Mouse (Mus musculus) left cerebral cortex, adult 11 months (tissue): ENCODE data around the gene Cradd.

ENCODE experiments used
- DNase-seq: peaks from one replicate; pipeline ENCODE4 v3.0.0; 2022; ENCODE audit warnings: low spot score

The Cradd gene

GRCm38 (mm10) chr10:95332596-95332995 is 8.7 kb upstream of the Cradd start:
- DNase-seq = no peak

- DNase-seq = no peak
These were observed 6.7 kb upstream of the Cradd start for GRCm38 (mm10) chr10:95330375-95331363.

- no peak for DNase-seq
These were observed 6.0 kb upstream of the Cradd start for GRCm38 (mm10) chr10:95329884-95330283.

GRCm38 (mm10) chr10:95324278-95324631 is 322 bp upstream of the Cradd start:
- no peak for DNase-seq

GRCm38 (mm10) chr10:95322076-95323070 is 1.6 kb downstream of the Cradd start:
- DNase-seq = no peak

GRCm38 (mm10) chr10:95319001-95319400 is 4.9 kb downstream of the Cradd start:
- no peak for DNase-seq

- no peak for DNase-seq
These were observed 5.6 kb downstream of the Cradd start for GRCm38 (mm10) chr10:95318392-95318708.

GRCm38 (mm10) chr10:95317581-95318391 is 6.1 kb downstream of the Cradd start:
- DNase-seq = no peak

- DNase-seq = no peak
These were observed 6.8 kb downstream of the Cradd start for GRCm38 (mm10) chr10:95317091-95317490.

GRCm38 (mm10) chr10:95316675-95317074 is 7.3 kb downstream of the Cradd start:
- no peak for DNase-seq

GRCm38 (mm10) chr10:95315801-95316474 is 8.0 kb downstream of the Cradd start:
- DNase-seq = no peak

- DNase-seq = no peak
These were observed 8.6 kb downstream of the Cradd start for GRCm38 (mm10) chr10:95315321-95315720.

- no peak for DNase-seq
These were observed 9.9 kb downstream of the Cradd start for GRCm38 (mm10) chr10:95314019-95314418.

GRCm38 (mm10) chr10:95313524-95313923 is 10.4 kb downstream of the Cradd start:
- DNase-seq = no peak

GRCm38 (mm10) chr10:95310688-95311441 is 13.1 kb downstream of the Cradd start:
- DNase-seq = no peak

- no peak for DNase-seq
These were observed 14.3 kb downstream of the Cradd start for GRCm38 (mm10) chr10:95309412-95310322.

- no peak for DNase-seq
These were observed 14.9 kb downstream of the Cradd start for GRCm38 (mm10) chr10:95308991-95309390.

GRCm38 (mm10) chr10:95307916-95308315 is 16.0 kb downstream of the Cradd start:
- no peak for DNase-seq

- DNase-seq = no peak
These were observed 16.9 kb downstream of the Cradd start for GRCm38 (mm10) chr10:95306824-95307552.
